Mouse (Mus musculus): Measurements from ENCODE around the gene Ubac2.

DNA sequence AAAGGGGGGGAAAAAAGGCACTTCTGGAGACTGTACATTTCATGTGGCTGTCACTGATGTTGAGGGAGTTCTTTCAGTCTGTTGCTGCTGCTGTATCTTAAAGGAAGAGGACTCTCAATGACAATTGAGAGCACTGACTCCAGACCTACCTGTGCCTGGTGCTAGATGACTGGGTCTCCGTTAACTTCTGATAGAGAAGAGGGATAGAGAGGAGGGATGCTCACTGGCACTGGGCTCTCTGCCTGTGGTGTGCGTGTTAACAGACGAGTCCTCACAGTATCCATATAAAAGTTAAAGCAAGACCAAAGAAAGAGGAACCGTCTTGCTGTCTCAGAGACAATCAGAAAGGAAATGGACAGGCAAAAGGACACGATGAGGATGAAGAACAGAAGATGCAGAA, 77.9 kb downstream of the Ubac2 start:
- TF ChIP-seq POLR2A (IDR thresholded peaks at IDR 0.05; ENCODE audit: borderline replicate concordance, control insufficient read depth, low read depth, low read length) (no peak), CTCF (IDR thresholded peaks at IDR 0.05; ENCODE audit: control insufficient read depth, insufficient read depth, low read length) (no peak)

All from bone marrow, adult 2 months (tissue).